Mouse (Mus musculus) embryo, embryonic 11.5 days (tissue): ENCODE results near the gene Sptbn2.
"Not testable (repeated sequence)": the region's sequence is repeated elsewhere in the genome, so short reads cannot be mapped to it uniquely, and the experiment has no call there.

Source experiments
- DNase-seq: peaks from one replicate; pipeline ENCODE4 v3.0.0-alpha.2; 2012; ENCODE audit warnings: low read depth, low spot score

The Sptbn2 gene

DNA sequence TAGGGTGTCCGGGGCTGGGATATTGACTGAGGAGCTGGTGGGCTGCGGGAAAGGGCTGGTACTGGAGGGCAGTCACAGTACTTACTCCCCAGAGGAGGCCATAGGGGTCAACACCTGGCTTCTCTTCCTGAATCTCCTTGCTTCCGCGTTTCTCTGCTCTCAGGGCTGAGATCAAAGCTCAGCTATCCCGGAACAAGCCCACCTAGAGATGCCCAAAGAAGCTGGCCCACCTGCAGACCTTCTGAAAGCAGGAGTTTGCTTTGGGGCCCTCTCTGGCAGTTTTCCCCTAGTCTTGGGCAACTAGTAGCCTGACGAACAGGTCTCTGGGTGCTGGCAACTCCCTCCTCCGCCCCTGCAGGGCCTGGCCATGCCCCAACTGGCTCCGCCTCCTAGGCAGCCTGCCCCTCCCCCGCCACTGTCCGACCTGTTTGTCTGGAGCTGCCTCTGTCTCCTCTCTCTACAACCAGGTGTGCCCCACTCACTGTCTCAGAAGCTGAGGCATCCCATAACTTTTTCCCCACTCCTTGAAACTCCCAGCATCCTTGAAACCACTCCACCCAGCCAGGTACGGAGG, 9.8 kb downstream of the Sptbn2 start:
- DNase-seq, result no peak

DNA sequence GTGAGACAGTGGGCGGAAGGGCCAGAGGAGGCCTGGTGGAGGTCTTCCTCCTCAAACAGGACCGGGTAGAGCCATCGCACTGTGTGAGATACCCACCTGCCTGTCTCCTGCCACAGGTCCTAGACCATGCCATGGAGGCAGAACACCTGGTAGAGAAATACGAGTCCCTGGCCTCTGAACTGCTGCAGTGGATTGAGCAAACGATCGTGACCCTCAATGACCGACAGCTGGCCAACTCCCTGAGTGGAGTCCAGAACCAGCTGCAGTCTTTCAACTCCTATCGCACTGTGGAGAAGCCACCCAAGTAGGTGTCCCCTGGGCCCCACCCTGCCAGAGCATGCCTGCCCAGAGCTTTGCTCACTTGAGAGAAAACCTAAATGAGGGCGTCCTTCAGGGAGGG, 18.2 kb downstream of the Sptbn2 start:
- DNase-seq, result no peak

DNA sequence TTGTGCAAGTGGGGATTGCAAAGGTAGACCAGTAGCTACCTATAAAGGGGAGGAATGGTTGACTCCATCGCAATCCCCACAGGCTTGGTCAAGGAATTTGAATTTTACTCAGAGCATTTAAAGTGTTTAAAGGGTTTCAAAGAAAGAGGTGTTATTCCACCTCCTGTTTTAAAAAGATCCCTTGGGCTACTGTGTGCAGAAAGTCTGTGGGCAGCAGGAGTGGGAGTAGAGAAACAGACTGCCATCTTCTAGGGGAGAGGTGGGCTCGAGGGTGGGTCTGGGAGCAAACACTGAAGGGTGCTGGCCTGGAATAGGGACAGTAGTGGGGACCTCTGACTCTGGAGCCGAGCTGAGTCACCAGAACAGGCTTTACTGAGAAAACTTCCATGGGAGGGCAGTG, 22.1 kb downstream of the Sptbn2 start:
- DNase-seq, result no peak

DNA sequence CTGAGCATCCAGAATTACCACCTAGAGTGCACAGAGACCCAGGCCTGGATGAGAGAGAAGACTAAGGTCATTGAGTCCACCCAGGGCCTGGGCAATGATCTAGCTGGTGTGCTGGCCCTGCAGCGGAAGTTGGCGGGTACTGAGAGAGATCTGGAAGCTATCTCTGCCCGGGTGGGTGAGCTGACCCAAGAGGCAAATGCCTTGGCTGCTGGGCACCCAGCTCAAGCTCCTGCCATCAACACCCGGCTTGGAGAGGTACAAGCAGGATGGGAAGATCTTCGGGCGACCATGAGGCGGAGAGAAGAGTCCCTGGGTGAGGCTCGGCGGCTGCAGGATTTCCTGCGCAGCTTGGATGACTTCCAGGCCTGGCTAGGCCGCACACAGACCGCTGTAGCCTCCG, 26.9 kb downstream of the Sptbn2 start:
- DNase-seq, result no peak

DNA sequence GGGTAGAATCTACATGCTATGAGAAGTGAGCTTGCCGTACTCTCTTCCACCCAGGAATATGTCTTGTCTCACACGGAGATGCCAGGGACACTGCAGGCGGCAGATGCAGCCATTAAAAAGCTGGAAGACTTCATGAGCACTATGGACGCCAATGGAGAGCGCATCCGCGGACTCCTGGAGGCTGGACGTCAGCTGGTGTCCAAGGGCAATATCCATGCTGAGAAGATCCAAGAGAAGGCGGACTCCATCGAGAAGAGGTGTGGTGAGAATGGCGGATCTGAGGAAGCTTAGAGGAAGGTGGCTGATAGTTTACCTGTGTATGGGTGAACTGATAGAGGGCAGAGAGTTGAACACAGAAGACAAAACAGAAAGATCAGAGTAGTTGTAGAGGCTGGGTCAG, 28.1 kb downstream of the Sptbn2 start:
- DNase-seq, result no peak

DNA sequence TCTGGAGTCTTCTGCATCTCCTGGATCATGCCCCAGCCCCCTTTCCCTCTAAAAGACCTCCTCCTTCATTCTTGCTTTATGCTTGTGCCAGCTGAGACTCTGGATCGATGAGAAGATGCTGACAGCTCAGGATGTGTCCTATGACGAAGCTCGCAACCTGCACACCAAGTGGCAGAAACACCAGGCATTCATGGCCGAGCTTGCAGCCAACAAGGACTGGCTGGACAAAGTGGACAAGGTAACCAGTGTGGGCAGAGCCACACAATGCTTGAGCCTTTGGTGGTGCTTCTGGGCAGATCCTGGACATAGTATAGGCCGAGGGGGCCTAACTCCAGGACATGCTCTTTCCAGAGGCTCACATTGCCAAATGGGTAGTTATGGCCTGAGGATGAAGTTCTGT, 28.8 kb downstream of the Sptbn2 start:
- no peak for DNase-seq

DNA sequence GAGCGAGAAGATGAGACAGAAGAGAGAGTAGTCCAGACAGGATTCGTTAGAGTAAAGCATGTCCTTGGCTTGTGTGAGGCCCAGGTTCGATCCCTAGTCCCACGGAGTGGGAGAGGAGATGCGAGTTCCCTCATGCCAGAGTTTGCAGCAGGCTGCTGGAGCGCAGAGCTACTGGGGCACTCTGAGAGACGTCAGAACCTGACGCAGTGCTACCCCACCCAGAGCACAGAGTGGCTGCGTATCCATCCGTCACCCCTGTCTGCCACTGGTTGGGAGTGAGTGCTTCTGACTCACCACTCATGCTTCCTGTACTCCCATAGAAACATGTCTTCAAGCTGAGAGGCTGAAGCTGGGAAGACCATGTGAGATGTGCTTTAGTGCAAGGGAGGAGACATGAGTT, 30.5 kb downstream of the Sptbn2 start:
- no peak for DNase-seq

DNA sequence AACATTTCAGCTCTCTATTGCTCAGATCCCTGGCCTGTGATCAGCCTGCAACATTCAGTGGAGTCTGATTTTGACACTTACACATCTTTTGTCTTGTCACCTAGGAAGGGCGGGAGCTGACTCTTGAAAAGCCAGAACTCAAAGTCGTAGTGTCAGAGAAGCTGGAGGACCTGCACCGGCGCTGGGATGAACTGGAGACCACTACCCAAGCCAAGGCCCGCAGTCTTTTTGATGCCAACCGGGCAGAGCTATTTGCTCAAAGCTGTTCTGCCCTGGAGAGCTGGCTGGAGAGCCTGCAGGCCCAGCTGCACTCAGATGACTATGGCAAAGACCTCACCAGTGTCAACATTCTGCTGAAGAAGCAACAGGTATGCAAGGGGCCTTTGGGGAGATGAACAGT, 31.3 kb downstream of the Sptbn2 start:
- DNase-seq, result no peak

DNA sequence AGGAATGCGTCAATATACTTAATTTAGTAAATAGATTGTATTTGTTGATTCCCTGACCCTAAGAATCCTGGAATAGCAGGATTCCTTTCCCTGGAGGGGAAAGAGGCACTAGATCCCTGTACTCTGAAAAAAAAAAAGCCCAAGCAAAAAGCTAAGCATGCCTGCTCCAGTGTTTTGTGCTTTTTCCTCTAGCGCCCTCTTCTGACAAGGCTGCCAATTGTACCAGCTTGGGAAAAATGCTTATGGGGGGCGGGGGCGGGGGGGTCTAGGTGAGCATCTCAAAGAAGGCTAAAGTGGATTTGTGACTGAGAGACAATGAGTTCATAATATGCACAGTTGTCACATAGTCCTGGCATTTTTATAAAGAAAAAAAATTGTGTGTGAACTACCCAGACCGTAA, 32.6 kb downstream of the Sptbn2 start:
- peak; percentile 47 for DNase-seq

DNA sequence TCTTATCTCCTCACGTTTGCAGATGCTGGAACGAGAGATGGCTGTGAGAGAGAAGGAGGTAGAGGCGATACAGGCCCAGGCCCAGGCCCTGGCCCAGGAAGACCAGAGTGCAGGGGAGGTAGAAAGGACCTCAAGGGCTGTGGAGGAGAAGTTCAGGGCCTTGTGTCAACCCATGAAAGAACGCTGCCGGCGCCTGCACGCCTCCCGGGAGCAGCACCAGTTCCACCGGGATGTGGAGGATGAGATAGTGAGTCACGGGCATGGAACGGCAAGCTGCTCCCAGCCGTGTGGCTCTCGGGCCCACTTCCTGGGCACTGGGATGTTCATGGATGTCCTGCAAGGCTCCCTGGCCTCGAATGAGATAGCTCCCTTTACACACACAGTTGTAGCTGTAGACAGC, 33.1 kb downstream of the Sptbn2 start:
- no peak for DNase-seq

DNA sequence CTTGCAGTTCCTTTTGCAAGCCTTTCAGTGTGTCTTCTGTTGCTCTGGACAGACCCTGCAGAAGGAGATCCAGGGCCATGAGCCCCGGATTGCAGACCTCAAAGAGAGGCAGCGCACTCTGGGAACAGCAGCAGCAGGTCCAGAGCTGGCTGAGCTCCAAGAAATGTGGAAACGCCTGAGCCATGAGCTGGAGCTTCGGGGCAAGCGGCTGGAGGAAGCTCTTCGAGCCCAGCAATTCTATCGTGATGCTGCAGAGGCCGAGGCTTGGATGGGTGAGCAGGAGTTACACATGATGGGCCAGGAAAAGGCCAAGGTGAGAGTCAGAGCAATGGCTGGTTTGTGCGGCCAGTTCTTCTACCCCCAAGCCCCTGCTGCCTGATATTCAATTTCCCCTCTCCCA, 34.1 kb downstream of the Sptbn2 start:
- no peak for DNase-seq

DNA sequence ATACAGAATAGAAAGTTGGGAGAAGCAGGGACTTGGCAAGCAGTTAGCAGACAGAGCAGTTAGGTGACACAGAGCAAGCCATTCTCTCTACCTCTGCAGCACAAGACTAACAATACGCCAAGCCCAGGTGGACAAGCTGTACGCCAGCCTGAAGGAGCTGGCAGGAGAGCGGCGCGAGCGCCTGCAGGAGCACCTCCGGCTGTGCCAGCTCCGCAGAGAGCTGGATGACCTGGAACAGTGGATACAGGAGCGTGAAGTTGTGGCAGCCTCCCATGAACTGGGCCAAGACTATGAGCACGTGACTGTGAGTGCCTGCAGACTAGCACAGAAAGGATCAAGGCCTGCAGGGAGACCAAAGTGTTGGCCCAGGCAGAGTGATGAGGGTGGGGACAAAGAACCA, 34.7 kb downstream of the Sptbn2 start:
- DNase-seq, result no peak

DNA sequence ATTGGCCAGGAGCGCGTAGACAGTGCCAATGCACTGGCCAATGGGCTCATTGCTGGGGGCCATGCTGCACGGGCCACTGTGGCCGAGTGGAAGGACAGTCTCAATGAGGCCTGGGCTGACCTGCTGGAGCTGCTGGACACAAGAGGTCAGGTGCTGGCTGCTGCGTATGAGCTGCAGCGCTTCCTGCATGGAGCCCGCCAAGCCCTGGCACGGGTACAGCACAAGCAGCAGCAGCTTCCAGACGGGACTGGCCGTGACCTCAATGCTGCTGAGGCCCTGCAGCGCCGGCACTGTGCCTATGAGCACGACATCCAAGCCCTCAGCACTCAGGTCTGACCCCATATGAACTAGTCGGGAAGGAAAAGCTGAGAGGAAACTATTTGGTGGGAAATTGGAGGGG, 35.6 kb downstream of the Sptbn2 start:
- DNase-seq, result no peak

DNA sequence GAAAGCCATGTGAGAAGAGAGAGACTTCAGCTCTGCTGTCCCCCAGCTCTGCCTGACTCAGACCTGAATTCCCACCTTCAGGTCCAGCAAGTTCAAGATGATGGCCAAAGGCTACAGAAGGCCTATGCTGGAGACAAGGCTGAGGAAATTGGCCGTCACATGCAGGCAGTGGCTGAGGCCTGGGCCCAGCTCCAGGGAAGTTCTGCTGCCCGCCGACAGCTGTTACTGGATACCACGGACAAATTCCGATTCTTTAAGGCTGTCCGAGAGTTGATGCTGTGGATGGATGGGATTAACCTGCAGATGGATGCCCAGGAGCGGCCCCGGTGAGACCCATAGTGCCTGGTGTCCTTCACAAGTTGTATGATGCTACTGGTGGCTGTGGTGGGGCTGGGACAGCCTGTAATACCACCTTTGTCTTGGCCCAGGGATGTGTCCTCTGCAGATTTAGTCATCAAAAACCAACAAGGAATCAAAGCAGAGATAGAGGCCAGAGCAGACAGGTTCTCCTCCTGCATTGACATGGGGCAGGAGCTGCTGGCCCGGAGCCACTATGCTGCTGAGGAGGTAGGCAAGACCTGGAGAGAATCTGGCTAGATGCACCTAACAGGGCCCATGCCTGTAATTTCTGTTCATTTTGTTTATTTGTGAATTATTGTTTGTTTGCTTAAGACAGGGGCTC, 36.8 kb downstream of the Sptbn2 start:
- no peak for DNase-seq

DNA sequence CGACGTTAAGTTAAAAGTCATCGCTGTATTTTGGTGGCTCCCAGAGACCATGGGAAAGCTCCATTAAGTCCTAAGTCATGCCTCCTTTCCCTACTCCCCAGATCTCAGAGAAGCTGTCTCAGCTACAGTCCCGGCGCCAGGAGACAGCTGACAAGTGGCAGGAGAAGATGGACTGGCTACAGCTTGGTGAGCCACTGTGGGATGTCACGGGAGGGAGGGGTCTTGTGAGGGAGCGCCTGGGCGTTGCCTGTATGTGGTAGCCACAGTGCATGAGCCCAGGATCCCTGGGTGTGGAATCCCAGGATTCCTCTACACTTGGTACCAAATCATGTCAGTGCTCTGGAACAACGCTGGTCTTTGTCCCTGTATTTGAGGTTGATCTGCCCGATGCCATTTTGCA, 37.5 kb downstream of the Sptbn2 start:
- no peak for DNase-seq

DNA sequence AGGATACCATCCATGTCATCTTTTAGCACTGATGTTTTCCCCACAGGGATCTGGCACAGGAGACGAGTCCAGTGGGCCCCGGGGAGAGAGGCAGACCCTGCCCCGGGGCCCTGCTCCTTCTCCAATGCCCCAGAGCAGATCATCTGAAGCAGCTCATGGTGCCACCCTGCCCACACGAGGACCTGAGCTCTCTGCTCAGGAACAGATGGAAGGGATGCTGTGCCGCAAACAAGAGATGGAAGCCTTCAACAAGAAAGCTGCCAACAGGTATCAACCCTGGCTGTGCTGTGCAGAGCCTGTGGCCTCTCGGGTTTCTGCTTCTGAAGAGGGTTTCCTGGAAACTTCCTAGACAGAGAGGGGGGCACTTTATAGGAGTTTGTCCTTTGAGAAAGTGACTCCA, 39.0 kb downstream of the Sptbn2 start:
- DNase-seq, result no peak

DNA sequence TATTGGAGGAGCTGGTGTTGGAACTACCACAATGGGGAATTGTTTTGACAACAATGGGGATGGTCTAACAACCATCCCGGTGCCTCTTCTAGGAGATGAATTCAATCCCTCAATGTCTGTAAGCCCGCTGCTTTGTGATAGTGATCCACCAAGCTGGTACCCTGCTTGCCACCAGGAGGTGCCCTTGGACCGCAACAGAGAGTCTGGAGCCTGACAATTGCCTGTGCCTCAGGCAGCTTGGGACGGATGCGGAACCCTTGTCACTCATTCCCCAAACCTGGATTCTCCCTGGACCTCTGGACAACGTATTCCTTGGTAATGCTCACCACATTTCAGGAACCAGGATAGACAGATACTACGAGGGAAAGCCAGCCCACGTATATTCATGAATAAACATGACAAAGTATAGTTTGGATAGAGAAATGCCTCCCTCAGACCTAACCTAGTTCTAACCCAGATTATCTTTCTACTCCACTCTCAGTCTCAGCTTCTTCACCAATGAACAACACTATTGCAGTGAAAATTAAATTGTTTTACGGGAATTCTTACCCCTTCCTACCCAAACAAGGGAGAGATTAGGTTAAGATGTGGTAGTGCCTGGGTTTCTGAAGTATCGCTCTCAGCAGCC, 44.7 kb downstream of the Sptbn2 start:
- peak; percentile 73 for DNase-seq

DNA sequence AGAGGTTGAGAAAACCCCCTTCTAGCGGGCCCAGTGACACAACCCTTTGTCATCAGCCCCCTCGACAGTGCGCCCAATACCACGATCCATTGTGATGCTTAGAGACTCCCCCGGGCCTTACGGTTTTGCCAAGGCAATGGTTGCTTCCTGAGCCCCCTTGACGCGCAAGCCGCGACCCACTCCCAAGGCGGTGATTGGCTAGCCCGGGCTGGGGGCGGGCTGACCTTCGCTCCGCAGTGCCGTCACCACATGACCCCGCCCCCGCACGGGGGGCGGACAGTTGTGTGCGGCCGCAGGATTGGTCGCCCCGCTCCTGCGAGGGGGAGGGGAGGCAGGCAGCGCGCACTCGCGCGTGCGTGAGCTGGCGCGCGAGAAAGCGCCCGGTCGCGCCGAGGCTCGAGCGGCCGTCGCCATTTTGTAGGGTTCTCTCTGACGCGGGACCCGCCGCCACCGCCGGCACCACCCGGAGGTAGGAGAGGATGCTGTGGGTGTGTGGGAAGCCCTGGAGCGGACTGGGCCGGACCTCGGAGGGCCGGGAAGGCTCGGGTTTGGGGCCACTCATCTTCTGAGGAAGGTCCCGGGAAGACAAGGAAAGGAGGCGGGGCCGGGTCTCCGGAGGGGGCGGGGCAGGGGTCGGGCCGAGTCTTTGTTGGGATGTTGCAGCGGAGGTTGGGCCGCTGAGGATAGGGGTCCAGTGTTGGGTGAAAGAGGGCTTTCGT, 45.4 kb downstream of the Sptbn2 start, which contains the start of gene Rbm4b:
Rbm4b (plus strand) TSS at position 305 of the 719 bp plus-strand sequence.
- peak; percentile 96 for DNase-seq

DNA sequence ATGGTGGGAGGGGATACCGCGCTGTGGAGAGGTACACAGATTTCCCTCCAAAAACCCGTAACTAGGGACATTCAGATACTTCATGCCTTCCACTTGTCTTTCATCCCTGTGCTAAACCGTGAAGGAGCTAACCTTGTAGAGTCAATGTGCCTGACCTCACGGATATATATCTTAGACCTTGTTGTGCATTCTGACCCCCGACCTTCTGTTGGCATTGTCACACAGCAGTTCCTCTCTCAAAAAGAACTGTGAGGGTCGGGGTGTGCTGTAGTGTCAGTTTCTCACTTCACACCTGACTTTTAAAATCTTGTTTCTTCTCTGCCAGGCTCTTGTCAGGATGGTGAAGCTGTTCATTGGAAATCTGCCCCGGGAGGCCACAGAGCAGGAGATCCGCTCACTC, 46.0 kb downstream of the Sptbn2 start:
- DNase-seq, result no peak

DNA sequence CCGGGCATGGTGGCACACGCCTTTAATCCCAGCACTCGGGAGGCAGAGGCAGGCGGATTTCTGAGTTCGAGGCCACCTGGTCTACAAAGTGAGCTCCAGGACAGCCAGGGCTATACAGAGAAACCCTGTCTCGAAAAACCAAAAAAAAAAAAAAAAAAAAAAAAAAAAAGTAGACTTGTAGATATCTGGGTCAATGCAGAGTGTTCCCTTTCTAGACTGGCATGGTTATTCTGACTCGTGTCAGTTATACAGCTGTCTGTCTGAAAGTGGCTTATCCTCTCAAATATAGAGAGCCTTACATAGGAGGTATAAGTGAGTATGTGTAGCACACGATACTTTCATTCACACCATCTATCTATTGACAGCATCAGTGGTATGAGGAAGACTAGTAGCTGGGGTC, 49.6 kb downstream of the Sptbn2 start:
- DNase-seq, result not testable (repeated sequence)

DNA sequence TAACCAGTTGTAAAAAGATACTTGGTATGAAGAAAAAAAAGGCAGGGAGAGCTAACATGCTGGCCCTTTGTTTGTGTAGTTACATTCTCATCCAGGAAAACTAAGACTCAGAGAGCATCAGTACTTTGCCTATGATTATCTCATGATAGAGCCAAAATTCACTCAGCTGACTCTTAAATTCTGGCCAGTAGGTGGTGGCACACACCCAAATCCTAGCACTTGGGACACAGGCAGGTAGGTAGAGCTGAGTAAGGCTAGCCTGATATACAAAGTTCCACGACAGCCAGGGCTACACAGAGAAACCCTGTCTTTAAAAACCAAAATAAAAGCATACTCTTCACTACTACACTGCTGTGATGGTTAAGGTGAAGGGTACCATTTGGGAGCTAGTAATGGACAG, 51.9 kb downstream of the Sptbn2 start:
- DNase-seq, result no peak

DNA sequence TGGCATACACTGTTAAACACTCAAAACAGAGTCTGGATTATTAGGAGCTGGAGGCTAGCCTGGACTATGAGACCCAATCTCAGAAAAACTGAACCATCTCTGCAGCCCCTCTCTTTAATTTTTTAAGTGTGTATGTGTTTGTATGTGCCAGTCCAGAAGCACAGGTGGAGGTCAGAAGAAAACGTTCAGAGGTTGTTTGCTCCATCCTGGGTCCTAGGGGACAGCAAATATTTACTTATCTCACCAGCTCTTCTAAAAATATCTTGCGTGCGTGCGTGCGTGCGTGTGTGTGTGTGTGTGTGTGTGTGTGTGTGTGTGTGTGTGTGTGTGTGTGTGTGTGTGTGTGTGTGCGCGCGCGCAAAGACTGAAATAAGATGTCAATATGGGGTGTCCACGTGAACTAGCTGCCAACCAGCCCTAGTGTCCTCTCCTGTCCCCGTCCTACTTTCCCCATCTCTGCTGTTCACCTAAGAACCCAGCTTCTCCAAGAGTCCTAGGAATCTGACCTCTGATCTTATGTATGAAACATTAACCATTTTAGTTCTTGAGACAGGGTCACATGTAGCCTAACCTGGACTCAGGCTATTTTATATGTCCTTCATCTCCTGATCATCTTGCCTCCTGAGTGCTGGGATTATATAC, 56.7 kb downstream of the Sptbn2 start:
- no peak for DNase-seq
